Mouse (Mus musculus): ENCODE data around the gene Zfp526.

GRCm38 (mm10) chr7:25222275-25222967, 1.2 kb downstream of the Zfp526 start:
- TF ChIP-seq GATA1 (IDR thresholded peaks at IDR 0.05; ENCODE audit: low read length) (peak; percentile 33; the same call in 1 of the 2 replicates), TAL1 (IDR thresholded peaks at IDR 0.05; ENCODE audit: low read length) (no peak)

Data from erythroblast, embryonic 14.5 days (primary cell).